Mouse (Mus musculus) kidney, postnatal 36 days (tissue): ENCODE results near the gene Mgll.

Experiments
- DNase-seq, 2 experiments: peaks; one replicate each; pipeline ENCODE4 v3.0.0; 2021 to 2022; ENCODE audit warnings: mixed read lengths in 2 of 2

Gene Mgll

GRCm38 (mm10) chr6:88857249-88857648 lies 133.0 kb downstream of the Mgll start:
- DNase-seq: peak; percentile 74 to 78

- DNase-seq: no peak
These were observed 133.6 kb downstream of the Mgll start for GRCm38 (mm10) chr6:88857830-88858229.

- DNase-seq: no peak
These were observed 134.1 kb downstream of the Mgll start for GRCm38 (mm10) chr6:88858341-88858740.

GRCm38 (mm10) chr6:88860914-88861313 lies 136.7 kb downstream of the Mgll start:
- DNase-seq: peak; percentile 38 to 39

GRCm38 (mm10) chr6:88865704-88866103 lies 141.5 kb downstream of the Mgll start:
- DNase-seq: no peak

- no peak for DNase-seq
These were observed 145.2 kb downstream of the Mgll start for GRCm38 (mm10) chr6:88869459-88869858.

GRCm38 (mm10) chr6:88870594-88870993 lies 146.4 kb downstream of the Mgll start:
- no peak for DNase-seq

GRCm38 (mm10) chr6:88871546-88871945 lies 147.3 kb downstream of the Mgll start:
- no peak for DNase-seq

GRCm38 (mm10) chr6:88872811-88873210 lies 148.6 kb downstream of the Mgll start:
- DNase-seq: no peak

GRCm38 (mm10) chr6:88873965-88874867 lies 150.0 kb downstream of the Mgll start:
- DNase-seq: peak in 1 of 2 experiments; percentile 27

GRCm38 (mm10) chr6:88874868-88875508 lies 150.8 kb downstream of the Mgll start, which contains the start of gene Podxl2:
Gene Podxl2 (minus strand): TSS chr6:88875044.
- peak; percentile 44 to 79 for DNase-seq
